Mouse (Mus musculus) stomach, postnatal 0 days (tissue): ENCODE measurements around the gene Abi3bp. TPM values are rescaled to one million over a fixed set of nuclear protein-coding genes. Genes with fewer than 3 reads are reported as not detected.

Source experiments
- ATAC-seq: fragments of 200-750 bp; cut with Nextera tagmentation; 2 replicates; pipeline ENCODE4 v1.8.0; 2017; ENCODE audit not compliant: low FRiP score, low TSS enrichment
- DNase-seq: peaks from one replicate; pipeline ENCODE4 v3.0.0-alpha.2; 2016; ENCODE audit warnings: low spot score
- H3K27ac ChIP-seq: fragments of 300-500 bp; sonication (generic); replicated peaks from 2 replicates; pipeline ENCODE4 v1.5.1; 2014; ENCODE audit warnings: mild to moderate bottlenecking, control low read depth
- H3K27me3 ChIP-seq: fragments of 300-500 bp; sonication (generic); 2 replicates; pipeline ENCODE4 v1.6.1; 2014; ENCODE audit warnings: low read length; ENCODE audit not compliant: control insufficient read depth, insufficient read depth
- H3K36me3 ChIP-seq: fragments of 300-500 bp; sonication (generic); 2 replicates; pipeline ENCODE4 v1.6.1; 2014; ENCODE audit warnings: low read length, mixed read lengths; ENCODE audit not compliant: control insufficient read depth, insufficient read depth
- H3K4me1 ChIP-seq: fragments of 300-500 bp; sonication (generic); replicated peaks from 2 replicates; pipeline ENCODE4 v1.6.1; 2014; ENCODE audit warnings: antibody characterized with exemption; ENCODE audit not compliant: control insufficient read depth, insufficient read depth
- H3K4me2 ChIP-seq: fragments of 300-500 bp; sonication (generic); replicated peaks from 2 replicates; pipeline ENCODE4 v1.6.1; 2014; ENCODE audit warnings: low read depth, mild to moderate bottlenecking, control low read depth, moderate library complexity
- H3K4me3 ChIP-seq: fragments of 300-500 bp; sonication (generic); 2 replicates; pipeline ENCODE4 v1.5.1; 2014; ENCODE audit warnings: low read depth, low read length, control low read depth
- H3K9ac ChIP-seq: fragments of 300-500 bp; sonication (generic); 2 replicates; pipeline ENCODE4 v1.6.1; 2014; ENCODE audit warnings: mild to moderate bottlenecking, low read length, control low read depth, mixed read lengths
- H3K9me3 ChIP-seq: fragments of 300-500 bp; sonication (generic); 2 replicates; pipeline ENCODE4 v1.6.1; 2016; ENCODE audit warnings: low read length; ENCODE audit not compliant: control insufficient read depth
- CTCF ChIP-seq: IDR thresholded peaks from 2 replicates; pipeline ENCODE4 v1.5.1; 2016; ENCODE audit warnings: antibody characterized with exemption, low read depth, mild to moderate bottlenecking, moderate library complexity
- EP300 ChIP-seq: optimal IDR thresholded peaks from 2 replicates; pipeline ENCODE3; 2016; ENCODE audit warnings: antibody characterized with exemption
- WGBS: fragments of 180-500 bp; shearing (Covaris S2); extraction: QIAGEN DNeasy Blood & Tissue Kit; methylation state at CpG from one replicate; pipeline ENCODE4 v1.1.7; 2014; 5-methylcytosine and 5-hydroxymethylcytosine counted together
- polyA plus RNA-seq: library from polyadenylated mRNA; unstranded; fragments of >200 nt; fragmentation: Nextera tagmentation; extraction: Ambion mirVana; gene quantifications from 2 replicates; pipeline ENCODE4 v1.2.1, GENCODE M21; 2015

Gene Abi3bp
- polyA plus RNA-seq, result 24.7 and 28.6 TPM in 2 replicates

DNA sequence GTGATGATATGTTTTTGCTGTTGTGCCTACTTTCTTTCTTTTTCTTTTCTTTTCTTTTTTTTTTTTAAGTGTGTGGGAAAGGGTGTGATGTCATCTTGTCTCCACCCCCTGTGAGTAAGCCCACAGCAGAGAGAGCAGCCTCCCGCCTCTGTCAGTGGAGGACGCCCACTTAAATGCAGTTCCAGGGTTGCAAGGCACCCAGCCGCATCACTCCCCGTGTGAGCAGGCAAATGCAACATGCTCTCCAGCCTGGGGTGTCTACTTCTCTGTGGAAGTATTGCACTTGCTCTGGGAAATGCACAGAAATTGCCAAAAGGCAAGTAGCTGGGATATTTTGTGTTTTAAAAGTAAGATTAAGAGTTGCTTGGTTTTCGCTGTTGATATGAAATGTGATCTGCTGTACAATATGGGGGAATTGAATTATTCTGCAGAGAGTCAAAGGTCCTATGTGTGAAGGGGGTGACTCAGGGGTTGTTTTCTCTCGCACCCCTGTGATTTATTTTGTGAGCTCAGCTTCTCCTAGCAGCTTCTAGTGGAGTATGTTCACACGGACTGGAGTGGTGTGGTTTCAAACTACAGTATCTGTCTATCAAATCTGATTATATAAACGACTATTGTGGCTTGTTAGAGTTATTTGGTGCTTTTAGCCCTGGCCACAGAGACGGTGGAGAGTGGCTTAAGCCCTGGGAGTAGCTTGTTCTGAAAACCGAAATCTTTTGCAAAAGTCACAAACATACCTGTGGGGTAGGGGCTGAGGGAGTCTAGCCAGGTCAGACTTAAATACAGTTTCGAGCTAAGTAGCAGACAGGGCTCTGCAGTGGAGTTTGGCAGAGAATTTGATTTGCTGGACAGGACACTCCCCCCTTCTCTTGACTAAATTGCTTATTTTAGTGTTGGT lies at the start of gene Abi3bp:
TSS of gene Abi3bp (plus strand) at position 202 of the 898 bp plus-strand sequence.
- 12% methylated on average over 11 of the region's 11 CpGs for WGBS
- no peaks in the 10 kb centered on the region for H3K27me3 ChIP-seq
- peak; percentile 23 for DNase-seq
- H3K9ac ChIP-seq, result peak within 1 kb of the TSS; percentile 56
- H3K4me2 ChIP-seq, result peak within 1 kb of the TSS; percentile 52
- H3K4me1 ChIP-seq, result no peaks in the 10 kb centered on the region
- peak; percentile 87; the same call in 1 of the 2 replicates for ATAC-seq
- peak within 1 kb of the TSS; percentile 44 for H3K4me3 ChIP-seq
- no peaks in the 10 kb centered on the region for H3K36me3 ChIP-seq
- TF ChIP-seq CTCF, result no peak
- no peak for TF ChIP-seq EP300
- H3K9me3 ChIP-seq, result no peaks in the 10 kb centered on the region
- peak within 1 kb of the TSS; percentile 86 for H3K27ac ChIP-seq

- WGBS, result 72% methylated on average over 4 of the region's 4 CpGs
- no peak for ATAC-seq
- TF ChIP-seq EP300, result no peak
- no peak for TF ChIP-seq CTCF
Observed at GRCm38 (mm10) chr16:56435293-56436185, 42.1 kb upstream of the Abi3bp start.

GRCm38 (mm10) chr16:56440243-56440642 lies 37.4 kb upstream of the Abi3bp start:
- 92% methylated on average over 4 of the region's 4 CpGs for WGBS
- H3K4me1 ChIP-seq, result no peaks in the 10 kb centered on the region
- TF ChIP-seq EP300, result no peak
- TF ChIP-seq CTCF, result no peak
- H3K27ac ChIP-seq, result no peak overlapping the region
- no peak overlapping the region for H3K9ac ChIP-seq
- no peak for ATAC-seq
- H3K9me3 ChIP-seq, result no peaks in the 10 kb centered on the region
- no peak overlapping the region for H3K4me3 ChIP-seq
- no peaks in the 10 kb centered on the region for H3K36me3 ChIP-seq
- H3K27me3 ChIP-seq, result no peaks in the 10 kb centered on the region
- no peak for DNase-seq
- no peak overlapping the region for H3K4me2 ChIP-seq

More at GRCm38 (mm10) chr16:56435293-56436185, 42.1 kb upstream of the Abi3bp start:
- H3K36me3 ChIP-seq, result no peaks in the 10 kb centered on the region
- no peaks in the 10 kb centered on the region for H3K4me1 ChIP-seq
- H3K4me3 ChIP-seq, result no peak overlapping the region
- H3K9ac ChIP-seq, result no peak overlapping the region
- no peaks in the 10 kb centered on the region for H3K9me3 ChIP-seq
- H3K27ac ChIP-seq, result no peak overlapping the region
- no peaks in the 10 kb centered on the region for H3K27me3 ChIP-seq
- no peak for DNase-seq
- no peak overlapping the region for H3K4me2 ChIP-seq

- no peak overlapping the region for H3K27ac ChIP-seq
- H3K4me2 ChIP-seq, result no peak overlapping the region
- TF ChIP-seq EP300 (no peak), CTCF (no peak)
- H3K9me3 ChIP-seq, result no peaks in the 10 kb centered on the region
- H3K27me3 ChIP-seq, result no peaks in the 10 kb centered on the region
- no peaks in the 10 kb centered on the region for H3K4me1 ChIP-seq
- DNase-seq, result no peak
- no peak overlapping the region for H3K4me3 ChIP-seq
- 61% methylated on average over 5 of the region's 5 CpGs for WGBS
- H3K36me3 ChIP-seq, result no peaks in the 10 kb centered on the region
- H3K9ac ChIP-seq, result no peak overlapping the region
- no peak for ATAC-seq
Observed at GRCm38 (mm10) chr16:56441113-56441512, 36.6 kb upstream of the Abi3bp start.

DNA sequence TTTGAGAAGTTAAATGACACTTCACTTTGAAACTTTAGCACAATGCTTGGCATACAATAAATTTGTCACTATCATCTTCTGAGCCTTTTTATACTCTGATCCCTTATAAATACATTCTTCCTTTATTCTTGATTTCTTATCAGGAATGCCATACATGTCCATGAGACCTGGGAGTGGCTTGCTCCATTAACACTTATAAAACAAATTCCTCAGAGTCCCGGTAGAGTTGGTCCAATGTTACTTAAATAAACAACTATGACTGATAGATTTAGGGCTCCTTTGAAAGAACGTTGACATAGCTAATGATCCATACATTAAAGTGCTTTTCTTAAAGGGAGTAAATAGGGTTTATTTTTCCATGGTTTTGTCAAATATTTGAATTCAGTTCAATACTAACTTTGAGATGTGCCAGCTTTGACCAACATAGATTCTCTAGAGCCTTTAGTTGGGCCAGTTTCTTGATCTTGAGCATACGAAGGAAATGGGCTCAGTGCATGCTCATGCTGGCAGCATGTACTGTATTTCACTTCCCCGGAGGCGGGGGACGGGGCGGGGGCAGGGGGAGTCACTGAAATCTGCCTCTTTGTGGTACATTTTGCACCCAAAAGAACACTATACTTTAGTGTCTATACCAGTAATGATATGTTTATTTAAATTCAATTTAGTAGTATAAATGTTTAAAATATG lies 35.9 kb upstream of the Abi3bp start:
- no peaks in the 10 kb centered on the region for H3K9me3 ChIP-seq
- H3K4me3 ChIP-seq, result no peak overlapping the region
- H3K4me2 ChIP-seq, result no peak overlapping the region
- ATAC-seq (no peak), DNase-seq (no peak)
- TF ChIP-seq EP300 (no peak), CTCF (no peak)
- no peak overlapping the region for H3K27ac ChIP-seq
- no peaks in the 10 kb centered on the region for H3K36me3 ChIP-seq
- H3K9ac ChIP-seq, result no peak overlapping the region
- no peaks in the 10 kb centered on the region for H3K27me3 ChIP-seq
- WGBS, result 40% methylated on average over 7 of the region's 7 CpGs
- H3K4me1 ChIP-seq, result no peaks in the 10 kb centered on the region
